Mouse (Mus musculus): ENCODE data around the gene Dennd1a. TPM values are rescaled to one million over a fixed set of nuclear protein-coding genes. Genes with fewer than 3 reads are reported as not detected.
A peak's percentile ranks its signal among the peaks of the same experiment; 100 is the strongest.

The Dennd1a gene
- polyA plus RNA-seq, 1 experiment from 2014 or later: 13.9 TPM

GRCm38 (mm10) chr2:37881262-37881913 lies 405.8 kb downstream of the Dennd1a start:
- ATAC-seq: no peak
- WGBS: 86% methylated on average over 5 of the region's 5 CpGs

GRCm38 (mm10) chr2:37879697-37880096 lies 407.5 kb downstream of the Dennd1a start:
- DNase-seq (ENCODE audit: low spot score) (peak; percentile 57), ATAC-seq (peak; percentile 62)
- Histone ChIP-seq H3K9ac (ENCODE audit: low read length) (no peak overlapping the region), H3K27me3 (replicated peaks; ENCODE audit: control insufficient read depth, insufficient read depth, low read length) (no peaks in the 10 kb centered on the region), H3K4me1 (ENCODE audit: control insufficient read depth, insufficient read depth, low read length) (peaks cover 9% of the 10 kb centered on the region; the same call in 1 of the 2 replicates), H3K27ac (ENCODE audit: low read depth, low read length) (no peak overlapping the region; the same call in 1 of the 2 replicates), H3K4me2 (ENCODE audit: low read length) (no peak overlapping the region), H3K9me3 (replicated peaks; ENCODE audit: control insufficient read depth, low read length) (no peaks in the 10 kb centered on the region), H3K36me3 (ENCODE audit: control insufficient read depth, insufficient read depth, low read length) (no peaks in the 10 kb centered on the region), H3K4me3 (ENCODE audit: low read depth, low read length) (no peak overlapping the region)
- WGBS: 5% methylated on average over 4 of the region's 4 CpGs

More at GRCm38 (mm10) chr2:37881262-37881913, 405.8 kb downstream of the Dennd1a start:
- no peak for DNase-seq (ENCODE audit: low spot score)
- H3K36me3 ChIP-seq (ENCODE audit: control insufficient read depth, insufficient read depth, low read length): no peaks in the 10 kb centered on the region
- H3K9ac ChIP-seq (ENCODE audit: low read length): no peak overlapping the region
- H3K4me3 ChIP-seq (ENCODE audit: low read depth, low read length): no peak overlapping the region
- H3K27me3 ChIP-seq (replicated peaks; ENCODE audit: control insufficient read depth, insufficient read depth, low read length): no peaks in the 10 kb centered on the region
- 0 out of 2 replicates have a peak, but pooled peaks cover 4% of the 10 kb centered on the region for H3K4me1 ChIP-seq (ENCODE audit: control insufficient read depth, insufficient read depth, low read length)
- no peak overlapping the region for H3K4me2 ChIP-seq (ENCODE audit: low read length)
- no peaks in the 10 kb centered on the region for H3K9me3 ChIP-seq (replicated peaks; ENCODE audit: control insufficient read depth, low read length)
- H3K27ac ChIP-seq (ENCODE audit: low read depth, low read length): no peak overlapping the region; the same call in 1 of the 2 replicates

GRCm38 (mm10) chr2:37872791-37873190 lies 414.4 kb downstream of the Dennd1a start:
- ATAC-seq: no peak
- no peaks in the 10 kb centered on the region for H3K9me3 ChIP-seq (replicated peaks; ENCODE audit: control insufficient read depth, low read length)
- H3K27ac ChIP-seq (ENCODE audit: low read depth, low read length): no peak overlapping the region
- H3K4me3 ChIP-seq (ENCODE audit: low read depth, low read length): no peak overlapping the region
- peaks cover 8% of the 10 kb centered on the region; the same call in 1 of the 2 replicates for H3K4me1 ChIP-seq (ENCODE audit: control insufficient read depth, insufficient read depth, low read length)
- no peak overlapping the region for H3K4me2 ChIP-seq (ENCODE audit: low read length)
- H3K36me3 ChIP-seq (ENCODE audit: control insufficient read depth, insufficient read depth, low read length): no peaks in the 10 kb centered on the region
- no peak for DNase-seq (ENCODE audit: low spot score)
- WGBS: 80% methylated on average over 4 of the region's 4 CpGs
- H3K27me3 ChIP-seq (replicated peaks; ENCODE audit: control insufficient read depth, insufficient read depth, low read length): no peaks in the 10 kb centered on the region
- H3K9ac ChIP-seq (ENCODE audit: low read length): no peak overlapping the region

GRCm38 (mm10) chr2:37869628-37870027 lies 417.6 kb downstream of the Dennd1a start:
- peaks cover 4% of the 10 kb centered on the region; the same call in 1 of the 2 replicates for H3K4me1 ChIP-seq (ENCODE audit: control insufficient read depth, insufficient read depth, low read length)
- ATAC-seq: peak; percentile 55; the same call in 1 of the 2 replicates
- no peaks in the 10 kb centered on the region for H3K9me3 ChIP-seq (replicated peaks; ENCODE audit: control insufficient read depth, low read length)
- no peaks in the 10 kb centered on the region for H3K36me3 ChIP-seq (ENCODE audit: control insufficient read depth, insufficient read depth, low read length)
- no peak overlapping the region for H3K27ac ChIP-seq (ENCODE audit: low read depth, low read length)
- no peak overlapping the region for H3K9ac ChIP-seq (ENCODE audit: low read length)
- no peak overlapping the region for H3K4me2 ChIP-seq (ENCODE audit: low read length)
- 43% methylated on average over 6 of the region's 6 CpGs for WGBS
- no peak overlapping the region for H3K4me3 ChIP-seq (ENCODE audit: low read depth, low read length)
- no peak for DNase-seq (ENCODE audit: low spot score)
- H3K27me3 ChIP-seq (replicated peaks; ENCODE audit: control insufficient read depth, insufficient read depth, low read length): no peaks in the 10 kb centered on the region

GRCm38 (mm10) chr2:37867387-37867786 lies 419.8 kb downstream of the Dennd1a start:
- WGBS: 86% methylated on average over 5 of the region's 5 CpGs

GRCm38 (mm10) chr2:37857472-37857871 lies 429.7 kb downstream of the Dennd1a start:
- H3K27ac ChIP-seq (ENCODE audit: low read depth, low read length): no peak overlapping the region
- no peak overlapping the region for H3K4me3 ChIP-seq (ENCODE audit: low read depth, low read length)
- no peaks in the 10 kb centered on the region for H3K4me1 ChIP-seq (ENCODE audit: control insufficient read depth, insufficient read depth, low read length)
- no peak overlapping the region for H3K9ac ChIP-seq (ENCODE audit: low read length)
- DNase-seq (ENCODE audit: low spot score) (no peak), ATAC-seq (no peak)
- no peaks in the 10 kb centered on the region for H3K27me3 ChIP-seq (replicated peaks; ENCODE audit: control insufficient read depth, insufficient read depth, low read length)
- H3K9me3 ChIP-seq (replicated peaks; ENCODE audit: control insufficient read depth, low read length): no peaks in the 10 kb centered on the region
- 0 out of 2 replicates have a peak, but pooled peaks cover 4% of the 10 kb centered on the region for H3K36me3 ChIP-seq (ENCODE audit: control insufficient read depth, insufficient read depth, low read length)
- H3K4me2 ChIP-seq (ENCODE audit: low read length): no peak overlapping the region
- WGBS: 100% methylated on average over 1 of the region's 1 CpGs

More at GRCm38 (mm10) chr2:37867387-37867786, 419.8 kb downstream of the Dennd1a start:
- Histone ChIP-seq H3K4me2 (ENCODE audit: low read length) (no peak overlapping the region), H3K36me3 (ENCODE audit: control insufficient read depth, insufficient read depth, low read length) (no peaks in the 10 kb centered on the region), H3K4me1 (ENCODE audit: control insufficient read depth, insufficient read depth, low read length) (peaks cover 4% of the 10 kb centered on the region; the same call in 1 of the 2 replicates), H3K9me3 (replicated peaks; ENCODE audit: control insufficient read depth, low read length) (no peaks in the 10 kb centered on the region), H3K4me3 (ENCODE audit: low read depth, low read length) (no peak overlapping the region), H3K27me3 (replicated peaks; ENCODE audit: control insufficient read depth, insufficient read depth, low read length) (no peaks in the 10 kb centered on the region), H3K9ac (ENCODE audit: low read length) (no peak overlapping the region), H3K27ac (ENCODE audit: low read depth, low read length) (no peak overlapping the region)
- DNase-seq (ENCODE audit: low spot score): no peak
- ATAC-seq: no peak

GRCm38 (mm10) chr2:37856955-37857354 lies 430.2 kb downstream of the Dennd1a start:
- ATAC-seq (no peak), DNase-seq (ENCODE audit: low spot score) (no peak)
- 87% methylated on average over 3 of the region's 3 CpGs for WGBS

GRCm38 (mm10) chr2:37855226-37855625 lies 432.0 kb downstream of the Dennd1a start:
- ATAC-seq: peak; percentile 61
- H3K9ac ChIP-seq (ENCODE audit: low read length): no peak overlapping the region

More at GRCm38 (mm10) chr2:37856955-37857354, 430.2 kb downstream of the Dennd1a start:
- Histone ChIP-seq H3K27ac (ENCODE audit: low read depth, low read length) (no peak overlapping the region), H3K9me3 (replicated peaks; ENCODE audit: control insufficient read depth, low read length) (no peaks in the 10 kb centered on the region), H3K4me2 (ENCODE audit: low read length) (no peak overlapping the region), H3K4me3 (ENCODE audit: low read depth, low read length) (no peak overlapping the region), H3K27me3 (replicated peaks; ENCODE audit: control insufficient read depth, insufficient read depth, low read length) (no peaks in the 10 kb centered on the region), H3K9ac (ENCODE audit: low read length) (no peak overlapping the region), H3K36me3 (ENCODE audit: control insufficient read depth, insufficient read depth, low read length) (0 out of 2 replicates have a peak, but pooled peaks cover 4% of the 10 kb centered on the region), H3K4me1 (ENCODE audit: control insufficient read depth, insufficient read depth, low read length) (no peaks in the 10 kb centered on the region)

GRCm38 (mm10) chr2:37853878-37854435 lies 433.2 kb downstream of the Dennd1a start:
- Histone ChIP-seq H3K4me2 (ENCODE audit: low read length) (no peak overlapping the region), H3K27me3 (replicated peaks; ENCODE audit: control insufficient read depth, insufficient read depth, low read length) (no peaks in the 10 kb centered on the region), H3K9ac (ENCODE audit: low read length) (no peak overlapping the region), H3K27ac (ENCODE audit: low read depth, low read length) (no peak overlapping the region), H3K36me3 (ENCODE audit: control insufficient read depth, insufficient read depth, low read length) (peaks cover 4% of the 10 kb centered on the region; the same call in 1 of the 2 replicates), H3K4me3 (ENCODE audit: low read depth, low read length) (no peak overlapping the region), H3K9me3 (replicated peaks; ENCODE audit: control insufficient read depth, low read length) (no peaks in the 10 kb centered on the region), H3K4me1 (ENCODE audit: control insufficient read depth, insufficient read depth, low read length) (no peaks in the 10 kb centered on the region)
- WGBS: 84% methylated on average over 1 of the region's 1 CpGs
- no peak for DNase-seq (ENCODE audit: low spot score)
- no peak for ATAC-seq

More at GRCm38 (mm10) chr2:37855226-37855625, 432.0 kb downstream of the Dennd1a start:
- WGBS: 62% methylated on average over 2 of the region's 2 CpGs
- no peak overlapping the region for H3K4me3 ChIP-seq (ENCODE audit: low read depth, low read length)
- no peak for DNase-seq (ENCODE audit: low spot score)
- H3K36me3 ChIP-seq (ENCODE audit: control insufficient read depth, insufficient read depth, low read length): peaks cover 4% of the 10 kb centered on the region; the same call in 1 of the 2 replicates
- H3K4me2 ChIP-seq (ENCODE audit: low read length): no peak overlapping the region
- H3K27ac ChIP-seq (ENCODE audit: low read depth, low read length): no peak overlapping the region
- no peaks in the 10 kb centered on the region for H3K27me3 ChIP-seq (replicated peaks; ENCODE audit: control insufficient read depth, insufficient read depth, low read length)
- no peaks in the 10 kb centered on the region for H3K9me3 ChIP-seq (replicated peaks; ENCODE audit: control insufficient read depth, low read length)
- no peaks in the 10 kb centered on the region for H3K4me1 ChIP-seq (ENCODE audit: control insufficient read depth, insufficient read depth, low read length)
